Comparison of ENCODE assay signal across 17 mouse cellular contexts in the genomic region with DNA sequence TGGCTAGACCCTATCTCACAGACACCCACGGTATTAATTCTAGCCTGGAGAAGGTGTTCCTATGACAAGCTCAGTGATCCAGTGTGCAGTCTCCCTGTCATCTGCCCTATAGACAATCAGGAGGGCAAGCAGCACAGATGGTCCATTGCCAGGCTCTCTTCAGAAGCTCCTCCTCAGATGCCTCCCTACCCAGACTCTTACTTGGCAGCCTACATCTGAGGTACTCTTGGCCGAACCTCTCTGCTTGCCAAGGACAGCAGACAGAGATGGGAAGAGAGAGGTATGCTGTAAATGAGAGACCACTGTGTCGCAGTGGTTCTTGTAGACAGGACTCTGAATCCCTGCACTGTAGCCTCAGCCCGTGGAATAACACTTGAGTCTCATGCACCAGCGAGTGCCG.
DNase-seq lines count a peak whose midpoint lies in the region; ATAC-seq lines count a peak whose summit lies in the region.
"Had no signal": no experiment of that assay in that cellular context is flagged by ENCODE, and none has a peak within 500 bp of the region (broad histone marks: within the 10 kb centered on the region; RNA-seq: fewer than 3 reads in every experiment).

No protein-coding gene starts in this region.

- 92% methylated on average over 6 of the region's 6 CpGs for WGBS in heart, embryonic 10.5 days
- 85% methylated on average over 6 of the region's 6 CpGs for WGBS in midbrain, embryonic 15.5 days
- 95% methylated on average over 6 of the region's 6 CpGs for WGBS in midbrain, embryonic 13.5 days

- H3K9me3 ChIP-seq in heart, embryonic 10.5 days: no peaks in the 10 kb centered on the region
- no peaks in the 10 kb centered on the region for H3K9me3 ChIP-seq in midbrain, embryonic 15.5 days
- no peaks in the 10 kb centered on the region for H3K9me3 ChIP-seq in midbrain, embryonic 13.5 days
- H3K9me3 ChIP-seq: limb, embryonic 10.5 days; midbrain, embryonic 10.5 days had no signal

- no peak for ATAC-seq in midbrain, embryonic 15.5 days (replicated peaks)
- no peak for ATAC-seq in midbrain, embryonic 13.5 days
- ATAC-seq: forebrain, embryonic 14.5 days; intestine, embryonic 16.5 days had no signal

- H3K4me1 ChIP-seq in heart, embryonic 10.5 days: peaks cover 39% of the 10 kb centered on the region
- H3K4me1 ChIP-seq in midbrain, embryonic 15.5 days: peaks cover 16% of the 10 kb centered on the region
- H3K4me1 ChIP-seq in midbrain, embryonic 13.5 days (replicated peaks): peaks cover 18% of the 10 kb centered on the region
- H3K4me1 ChIP-seq: limb, embryonic 10.5 days; midbrain, embryonic 10.5 days had no signal

- DNase-seq in heart, embryonic 10.5 days (ENCODE audit: low spot score): no peak
- no peak for DNase-seq in heart, adult 18-20 months
- DNase-seq in cerebellum, adult 9-11 months: peak; percentile 89
- no peak for DNase-seq in embryo, embryonic 10 days (ENCODE audit: low spot score)
- no peak for DNase-seq in Muller cell, postnatal 12 days (ENCODE audit: inconsistent ontology term)
- DNase-seq: lung, adult 2 months; lung, postnatal 4 days; retina, postnatal 1 day had no signal

- H3K9ac ChIP-seq in midbrain, embryonic 15.5 days: no peak overlapping the region
- no peak overlapping the region for H3K9ac ChIP-seq in midbrain, embryonic 13.5 days (replicated peaks)
- H3K9ac ChIP-seq: hindbrain, embryonic 14.5 days had no signal

- peak overlapping the region; percentile 67 for H3K27ac ChIP-seq in heart, embryonic 10.5 days
- H3K27ac ChIP-seq in midbrain, embryonic 15.5 days: peak overlapping the region; percentile 45; the same call in 1 of the 2 replicates
- H3K27ac ChIP-seq in midbrain, embryonic 13.5 days: no peak overlapping the region
- H3K27ac ChIP-seq: hindbrain, embryonic 14.5 days; limb, embryonic 10.5 days; midbrain, embryonic 10.5 days had no signal

- no peaks in the 10 kb centered on the region for H3K27me3 ChIP-seq in heart, embryonic 10.5 days (ENCODE audit: insufficient read depth, poor library complexity, severe bottlenecking)
- no peaks in the 10 kb centered on the region for H3K27me3 ChIP-seq in midbrain, embryonic 15.5 days (replicated peaks)
- H3K27me3 ChIP-seq in midbrain, embryonic 13.5 days: no peaks in the 10 kb centered on the region

- no peak overlapping the region for H3K4me3 ChIP-seq in heart, embryonic 10.5 days
- H3K4me3 ChIP-seq in midbrain, embryonic 15.5 days: no peak overlapping the region
- H3K4me3 ChIP-seq in midbrain, embryonic 13.5 days (replicated peaks): no peak overlapping the region
- H3K4me3 ChIP-seq: erythroblast, embryonic 14.5 days; limb, embryonic 10.5 days; midbrain, embryonic 10.5 days had no signal

- H3K36me3 ChIP-seq in heart, embryonic 10.5 days: peaks cover 17% of the 10 kb centered on the region; the same call in 1 of the 2 replicates
- H3K36me3 ChIP-seq in midbrain, embryonic 15.5 days (replicated peaks): no peaks in the 10 kb centered on the region
- H3K36me3 ChIP-seq in midbrain, embryonic 13.5 days: no peaks in the 10 kb centered on the region; the same call in 1 of the 2 replicates
- H3K36me3 ChIP-seq: limb, embryonic 10.5 days; midbrain, embryonic 10.5 days had no signal

- no peak overlapping the region for H3K4me2 ChIP-seq in midbrain, embryonic 15.5 days
- H3K4me2 ChIP-seq in midbrain, embryonic 13.5 days (replicated peaks): no peak overlapping the region
- H3K4me2 ChIP-seq: hindbrain, embryonic 14.5 days; liver, embryonic 11.5 days had no signal
